8 mouse cellular contexts compared by ENCODE assay signal in genomic region chr9:21152715-21153114, GRCm38 (mm10). TPM values are rescaled to one million over a fixed set of nuclear protein-coding genes. Genes with fewer than 3 reads are reported as not detected.
A peak's percentile ranks its signal among the peaks of the same experiment; 100 is the strongest.
DNase-seq lines count a peak whose midpoint lies in the region; ATAC-seq and TF ChIP-seq lines count a peak whose summit lies in the region.

No protein-coding gene starts in this region.

- peaks cover 24% of the 10 kb centered on the region for H3K4me1 ChIP-seq in heart, embryonic 11.5 days (ENCODE audit: control insufficient read depth, insufficient read depth, low read length)
- peaks cover 32% of the 10 kb centered on the region for H3K4me1 ChIP-seq in kidney, embryonic 16.5 days (ENCODE audit: insufficient read depth, low read length)
- peaks cover 34% of the 10 kb centered on the region for H3K4me1 ChIP-seq in liver, embryonic 12.5 days

- 0 out of 2 replicates have a peak, but pooled peaks have one; percentile 17 for ATAC-seq in heart, embryonic 11.5 days (replicated peaks; ENCODE audit: insufficient number of reproducible peaks, low FRiP score, low TSS enrichment)
- peak; percentile 37; the same call in 1 of the 2 replicates for ATAC-seq in kidney, embryonic 16.5 days (ENCODE audit: low FRiP score, low TSS enrichment)
- peak; percentile 19; the same call in 1 of the 2 replicates for ATAC-seq in liver, embryonic 12.5 days

- 2% methylated on average over 11 of the region's 11 CpGs for WGBS in heart, embryonic 11.5 days (ENCODE audit: insufficient replicate concordance)
- under 1% methylated on average over 11 of the region's 11 CpGs for WGBS in kidney, embryonic 16.5 days
- 2% methylated on average over 11 of the region's 11 CpGs for WGBS in liver, embryonic 12.5 days (ENCODE audit: insufficient replicate concordance)

- no peaks in the 10 kb centered on the region for H3K36me3 ChIP-seq in heart, embryonic 11.5 days (ENCODE audit: control insufficient read depth, insufficient read depth, low read length)
- no peaks in the 10 kb centered on the region for H3K36me3 ChIP-seq in kidney, embryonic 16.5 days (ENCODE audit: insufficient read depth, low read length)
- peaks cover 4% of the 10 kb centered on the region; the same call in 1 of the 2 replicates for H3K36me3 ChIP-seq in liver, embryonic 12.5 days
- H3K36me3 ChIP-seq in myocyte (ENCODE audit: control insufficient read depth, insufficient read depth) = no peaks in the 10 kb centered on the region

- peaks cover 20% of the 10 kb centered on the region for H3K79me2 ChIP-seq in myocyte (ENCODE audit: control insufficient read depth, insufficient read depth)

- H3K27ac ChIP-seq in heart, embryonic 11.5 days (ENCODE audit: low read depth, low read length) = peak overlapping the region; percentile 51
- H3K27ac ChIP-seq in kidney, embryonic 16.5 days (ENCODE audit: low read length) = no peak overlapping the region
- no peak overlapping the region for H3K27ac ChIP-seq in liver, embryonic 12.5 days

- peak; percentile 37 to 76 for DNase-seq in adrenal gland, adult (ENCODE audit: inconsistent age in 2 of 2, low spot score in 1 of 2)
- DNase-seq in adrenal gland, postnatal 10 days = no peak
- DNase-seq in brain, adult 2 months (ENCODE audit: low read depth, low spot score) = peak; percentile 87
- peak; percentile 65 to 66 for DNase-seq in thymus, postnatal 36 days

- H3K4me2 ChIP-seq in heart, embryonic 11.5 days = peak overlapping the region; percentile 68
- H3K4me2 ChIP-seq in kidney, embryonic 16.5 days (replicated peaks; ENCODE audit: low read depth, low read length) = peak overlapping the region; percentile 85
- peak overlapping the region; percentile 72 for H3K4me2 ChIP-seq in liver, embryonic 12.5 days
- H3K4me2 ChIP-seq in myocyte (ENCODE audit: low read depth) = peak overlapping the region; percentile 90

- no peaks in the 10 kb centered on the region for H3K27me3 ChIP-seq in heart, embryonic 11.5 days (ENCODE audit: control insufficient read depth, insufficient read depth, low read length)
- H3K27me3 ChIP-seq in kidney, embryonic 16.5 days (ENCODE audit: insufficient read depth, low read length) = no peaks in the 10 kb centered on the region
- no peaks in the 10 kb centered on the region for H3K27me3 ChIP-seq in liver, embryonic 12.5 days (replicated peaks)
- H3K27me3 ChIP-seq in myocyte (ENCODE audit: control insufficient read depth, insufficient read depth, insufficient read length) = no peaks in the 10 kb centered on the region

- no peaks in the 10 kb centered on the region for H3K9me3 ChIP-seq in heart, embryonic 11.5 days (replicated peaks; ENCODE audit: control insufficient read depth, low read length)
- H3K9me3 ChIP-seq in kidney, embryonic 16.5 days (ENCODE audit: low read length) = no peaks in the 10 kb centered on the region
- H3K9me3 ChIP-seq in liver, embryonic 12.5 days (replicated peaks) = no peaks in the 10 kb centered on the region

- TF ChIP-seq POLR2A in myocyte (IDR thresholded peaks at IDR 0.05; ENCODE audit: insufficient read length, low read depth) = no peak

- peak overlapping the region; percentile 56; the same call in 1 of the 2 replicates for H3K9ac ChIP-seq in heart, embryonic 11.5 days (ENCODE audit: low read depth, low read length)
- H3K9ac ChIP-seq in kidney, embryonic 16.5 days (replicated peaks; ENCODE audit: low read length) = peak overlapping the region; percentile 68
- peak overlapping the region; percentile 60; the same call in 1 of the 2 replicates for H3K9ac ChIP-seq in liver, embryonic 12.5 days

- H3K4me3 ChIP-seq in heart, embryonic 11.5 days (ENCODE audit: low read depth, low read length) = peak overlapping the region; percentile 42
- peak overlapping the region; percentile 45 for H3K4me3 ChIP-seq in kidney, embryonic 16.5 days (ENCODE audit: low read length)
- H3K4me3 ChIP-seq in liver, embryonic 12.5 days = peak overlapping the region; percentile 41
- peak overlapping the region; percentile 16 for H3K4me3 ChIP-seq in myocyte

- no peak overlapping the region for H3ac ChIP-seq in myocyte (ENCODE audit: control insufficient read depth, insufficient read length)

TF ChIP-seq in myocyte, 11 proteins besides CTCF, POLR2A, EP300 and RAD21:
- TF ChIP-seq POLR2AphosphoS2 (IDR thresholded peaks at IDR 0.05; ENCODE audit: insufficient read length, low read depth) = no peak

RNA-seq across cellular contexts. Expression of gene Cdc37, which starts 2.9 kb away (rescaled TPM):
- total RNA-seq in adrenal gland, postnatal 10 days (2021) = 100 to 1,000 TPM; 155 to 160 TPM
- 254 and 266 TPM in 2 replicates for polyA plus RNA-seq in heart, embryonic 11.5 days (2014; fragmentation: Nextera tagmentation; extraction: Ambion mirVana)
- 359 and 386 TPM in 2 replicates for polyA plus RNA-seq in kidney, embryonic 16.5 days (2015; fragmentation: Nextera tagmentation; extraction: Ambion mirVana)
- polyA plus RNA-seq in liver, embryonic 12.5 days (2016; fragmentation: Nextera tagmentation; extraction: Ambion mirVana) = 221 and 228 TPM in 2 replicates
- polyA plus RNA-seq in myocyte (2012; fragmentation: generic; extraction: Trizol) = 288 TPM

RNA-seq across cellular contexts. Expression of gene Pde4a, which starts 12.8 kb away (rescaled TPM):
- 10 to 100 TPM; 22.7 to 31.5 TPM for total RNA-seq in adrenal gland, postnatal 10 days (2021)
- 7.6 and 8.3 TPM in 2 replicates for polyA plus RNA-seq in heart, embryonic 11.5 days (2014; fragmentation: Nextera tagmentation; extraction: Ambion mirVana)
- 14.3 and 15.3 TPM in 2 replicates for polyA plus RNA-seq in kidney, embryonic 16.5 days (2015; fragmentation: Nextera tagmentation; extraction: Ambion mirVana)
- 2.6 and 2.9 TPM in 2 replicates for polyA plus RNA-seq in liver, embryonic 12.5 days (2016; fragmentation: Nextera tagmentation; extraction: Ambion mirVana)
- 3.6 TPM for polyA plus RNA-seq in myocyte (2012; fragmentation: generic; extraction: Trizol)

RNA-seq across cellular contexts. Expression of gene Tyk2, which starts 21.7 kb away (rescaled TPM):
- total RNA-seq in adrenal gland, postnatal 10 days (2021) = 10 to 100 TPM; 12.5 to 18.6 TPM
- polyA plus RNA-seq in heart, embryonic 11.5 days (2014; fragmentation: Nextera tagmentation; extraction: Ambion mirVana) = 9.4 and 10.9 TPM in 2 replicates
- 16.1 and 16.3 TPM in 2 replicates for polyA plus RNA-seq in kidney, embryonic 16.5 days (2015; fragmentation: Nextera tagmentation; extraction: Ambion mirVana)
- 8.5 and 10.4 TPM in 2 replicates for polyA plus RNA-seq in liver, embryonic 12.5 days (2016; fragmentation: Nextera tagmentation; extraction: Ambion mirVana)
- 11.4 TPM for polyA plus RNA-seq in myocyte (2012; fragmentation: generic; extraction: Trizol)
